Mouse (Mus musculus): ENCODE data around the gene Rims1. TPM values are rescaled to one million over a fixed set of nuclear protein-coding genes. Genes with fewer than 3 reads are reported as not detected.

The Rims1 gene
- polyA plus RNA-seq, 1 experiment from 2014 or later = 10.8 TPM

DNA sequence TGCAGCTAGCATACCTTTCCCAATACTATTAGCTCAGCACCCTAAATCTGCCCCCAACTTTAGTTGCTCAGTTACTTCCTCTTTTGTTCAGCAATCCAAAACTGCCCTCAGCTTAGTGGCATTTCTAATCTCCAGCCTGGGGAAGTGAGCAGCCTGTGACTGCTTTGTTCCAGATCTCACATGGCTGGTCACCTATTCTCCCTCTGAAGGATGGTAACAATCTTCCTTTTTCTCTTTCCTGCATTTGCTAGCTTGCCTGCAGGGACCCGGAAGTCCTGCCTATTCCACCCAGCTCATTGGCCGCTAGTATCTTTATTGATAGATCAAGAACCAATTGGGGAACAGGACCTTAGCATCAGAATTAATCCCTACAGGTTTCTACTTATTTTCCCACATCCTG, 551.5 kb downstream of the Rims1 start:
- H3K4me1 ChIP-seq (replicated peaks) = no peaks in the 10 kb centered on the region
- H3K27ac ChIP-seq = no peak overlapping the region
- no peaks in the 10 kb centered on the region for H3K27me3 ChIP-seq
- H3K4me3 ChIP-seq = no peak overlapping the region
- H3K4me2 ChIP-seq = no peak overlapping the region
- H3K9me3 ChIP-seq = no peaks in the 10 kb centered on the region
- H3K36me3 ChIP-seq = no peaks in the 10 kb centered on the region
- ATAC-seq (ENCODE audit: low FRiP score) = no peak
- 89% methylated on average over 2 of the region's 2 CpGs for WGBS
- H3K9ac ChIP-seq = no peak overlapping the region

DNA sequence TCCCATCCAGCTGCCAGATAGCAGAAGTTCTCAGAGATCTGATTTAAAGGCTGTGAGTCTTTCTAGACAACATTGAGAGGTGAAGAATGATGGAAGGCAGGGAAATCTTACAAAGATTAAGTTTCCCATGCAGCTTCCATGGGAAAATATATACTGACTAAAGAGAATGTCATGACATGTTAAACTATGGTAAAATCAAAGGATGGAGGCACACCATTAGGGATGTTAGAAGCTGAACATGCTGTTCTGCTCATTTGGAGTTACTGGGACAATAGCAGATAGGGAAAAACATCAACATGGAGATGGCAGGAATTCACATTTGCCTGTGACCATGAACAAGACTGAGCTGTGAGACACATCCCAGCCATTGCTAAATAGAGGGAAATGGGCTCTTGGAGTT, 552.9 kb downstream of the Rims1 start:
- no peak overlapping the region for H3K27ac ChIP-seq
- H3K36me3 ChIP-seq = no peaks in the 10 kb centered on the region
- no peaks in the 10 kb centered on the region for H3K4me1 ChIP-seq (replicated peaks)
- H3K9me3 ChIP-seq = no peaks in the 10 kb centered on the region
- no peak overlapping the region for H3K4me2 ChIP-seq
- no peak overlapping the region for H3K4me3 ChIP-seq
- no peak for ATAC-seq (ENCODE audit: low FRiP score)
- no peak overlapping the region for H3K9ac ChIP-seq
- H3K27me3 ChIP-seq = no peaks in the 10 kb centered on the region

DNA sequence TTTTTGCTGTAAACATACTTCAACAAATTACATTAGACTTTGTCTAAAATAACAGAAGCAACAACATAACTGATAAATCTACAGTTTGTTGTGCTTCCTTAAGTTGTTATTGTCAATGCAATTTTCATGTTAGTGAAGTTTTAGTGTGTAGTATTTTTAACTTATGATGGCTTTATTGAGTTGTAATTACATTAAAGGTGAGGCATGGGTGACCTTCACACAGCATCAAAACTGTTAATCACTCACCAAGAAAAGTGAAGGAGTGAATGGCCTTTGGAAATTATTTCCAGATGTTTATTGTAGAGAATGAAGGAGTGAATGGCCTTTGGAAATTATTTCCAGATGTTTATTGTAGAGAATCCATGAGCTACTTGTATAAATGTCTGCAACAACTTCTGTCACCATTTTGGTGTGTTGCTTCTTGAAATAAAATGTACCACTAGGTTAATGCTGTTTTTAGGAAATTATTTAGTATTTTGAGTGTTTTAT, 556.9 kb downstream of the Rims1 start:
- Histone ChIP-seq H3K4me2 (no peak overlapping the region), H3K27ac (no peak overlapping the region), H3K36me3 (no peaks in the 10 kb centered on the region), H3K27me3 (no peaks in the 10 kb centered on the region), H3K4me3 (no peak overlapping the region), H3K9ac (no peak overlapping the region), H3K9me3 (no peaks in the 10 kb centered on the region), H3K4me1 (replicated peaks) (no peaks in the 10 kb centered on the region)
- ATAC-seq (ENCODE audit: low FRiP score) = no peak

- no peak overlapping the region for H3K4me2 ChIP-seq
- no peak overlapping the region for H3K4me3 ChIP-seq
- no peaks in the 10 kb centered on the region for H3K36me3 ChIP-seq
- WGBS = 96% methylated on average over 2 of the region's 2 CpGs
- no peak for ATAC-seq (ENCODE audit: low FRiP score)
- no peak overlapping the region for H3K9ac ChIP-seq
- no peaks in the 10 kb centered on the region for H3K27me3 ChIP-seq
- H3K4me1 ChIP-seq (replicated peaks) = no peaks in the 10 kb centered on the region
- H3K9me3 ChIP-seq = no peaks in the 10 kb centered on the region
- no peak overlapping the region for H3K27ac ChIP-seq
These were observed 560.0 kb downstream of the Rims1 start for GRCm38 (mm10) chr1:22245748-22246147.
